Mouse (Mus musculus): ENCODE measurements around the gene Klhl21.

- no peak for TF ChIP-seq CTCF (IDR thresholded peaks at IDR 0.05)
- no peak for TF ChIP-seq EP300 (IDR thresholded peaks at IDR 0.05)
Measured at GRCm38 (mm10) chr4:151992091-151992490, 16.5 kb upstream of the Klhl21 start.

All from lung, postnatal 0 days (tissue).